Mouse (Mus musculus): ENCODE measurements around the gene Nckap5. TPM values are rescaled to one million over a fixed set of nuclear protein-coding genes. Genes with fewer than 3 reads are reported as not detected.
"Not testable (repeated sequence)": the region's sequence is repeated elsewhere in the genome, so short reads cannot be mapped to it uniquely, and the experiment has no call there.

Gene Nckap5
- polyA plus RNA-seq, 1 experiment = 4.6 TPM

- no peak for DNase-seq (ENCODE audit: low spot score)
Observed at GRCm38 (mm10) chr1:126168131-126168530, 662.5 kb downstream of the Nckap5 start.

- no peak for DNase-seq (ENCODE audit: low spot score)
Observed at GRCm38 (mm10) chr1:126167546-126167945, 663.1 kb downstream of the Nckap5 start.

DNA sequence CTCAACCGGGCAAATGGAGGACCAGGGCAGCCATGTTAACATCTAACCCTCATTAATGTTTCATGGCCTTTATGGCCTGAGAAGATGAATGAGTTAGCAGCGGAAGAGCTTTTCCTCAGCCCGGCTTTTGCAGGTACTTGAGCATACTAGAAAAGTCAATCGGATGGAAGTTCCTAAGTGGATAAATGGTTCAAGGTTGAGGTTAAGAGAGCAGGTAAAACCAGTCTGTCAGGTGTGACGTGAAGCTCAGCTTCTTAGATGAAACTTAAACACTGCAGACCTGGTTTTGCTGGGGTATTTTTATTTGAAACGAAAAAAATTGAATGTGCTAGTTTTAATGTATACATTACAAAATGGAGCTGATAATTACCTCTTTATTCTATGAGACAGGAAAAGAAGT is 671.3 kb downstream of the Nckap5 start:
- DNase-seq (ENCODE audit: low spot score) = no peak

DNA sequence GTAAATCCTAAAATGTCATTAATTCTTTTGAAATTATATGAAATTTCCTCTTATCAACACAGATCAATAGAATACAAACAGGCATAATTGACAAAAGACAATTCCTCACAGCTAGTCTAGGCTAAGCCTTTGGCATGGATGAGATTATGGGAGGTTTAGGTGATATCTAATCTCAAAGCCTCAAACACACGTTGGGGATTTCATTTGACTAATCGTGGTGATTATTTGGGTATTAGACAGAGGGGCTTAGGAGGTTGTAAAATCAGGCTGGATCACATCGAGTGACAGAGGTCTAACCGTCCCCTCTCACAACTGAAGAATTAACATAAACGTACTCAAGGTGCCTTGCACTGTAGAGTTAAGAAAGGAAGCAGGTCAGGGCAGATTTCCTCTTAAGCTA is 674.8 kb downstream of the Nckap5 start:
- no peak for DNase-seq (ENCODE audit: low spot score)

GRCm38 (mm10) chr1:126153516-126154234 is 676.9 kb downstream of the Nckap5 start:
- DNase-seq (ENCODE audit: low spot score) = no peak

- DNase-seq (ENCODE audit: low spot score) = no peak
Observed at GRCm38 (mm10) chr1:126152217-126152616, 678.4 kb downstream of the Nckap5 start.

GRCm38 (mm10) chr1:126149966-126150365 is 680.6 kb downstream of the Nckap5 start:
- DNase-seq (ENCODE audit: low spot score) = no peak

- DNase-seq (ENCODE audit: low spot score) = no peak
Observed at GRCm38 (mm10) chr1:126135717-126136116, 694.9 kb downstream of the Nckap5 start.

DNA sequence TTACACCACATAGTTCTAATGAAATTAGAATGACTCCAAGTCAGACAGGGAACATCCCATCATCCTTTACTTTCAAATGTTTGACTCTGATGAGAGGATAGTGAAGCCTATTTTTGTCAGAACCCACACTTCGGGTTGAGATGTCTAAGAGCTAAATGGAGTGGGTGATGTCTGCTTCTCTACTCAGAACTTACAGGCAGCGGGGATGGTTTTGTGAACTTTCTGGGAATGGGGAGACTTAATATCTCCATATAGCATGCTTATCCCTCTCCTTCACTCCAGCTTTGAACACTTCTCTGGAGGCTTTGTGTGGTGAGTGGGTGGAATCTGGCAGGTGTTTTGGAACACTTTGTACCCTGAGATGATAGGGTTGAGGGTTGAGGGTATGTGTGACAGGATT is 698.3 kb downstream of the Nckap5 start:
- DNase-seq (ENCODE audit: low spot score) = no peak

DNA sequence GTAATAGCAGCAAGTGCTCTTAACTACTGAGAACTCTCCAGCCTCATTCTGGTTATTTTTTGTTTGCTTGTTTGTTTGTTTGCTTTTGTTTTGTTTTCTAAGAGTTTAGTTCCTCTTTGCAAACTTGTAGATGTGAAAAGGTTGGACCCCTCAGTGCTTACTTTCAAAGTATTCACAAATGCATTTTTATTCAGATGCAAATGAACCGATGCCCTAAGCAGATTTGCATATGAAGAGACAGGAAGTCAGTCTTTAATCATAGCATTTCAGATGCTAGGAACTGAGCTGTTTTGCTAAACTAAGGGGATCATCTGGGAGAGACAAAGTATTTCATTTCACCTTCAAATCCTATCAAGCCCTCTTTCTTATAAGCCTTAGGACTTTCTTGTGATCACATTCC is 701.5 kb downstream of the Nckap5 start:
- DNase-seq (ENCODE audit: low spot score) = no peak

DNA sequence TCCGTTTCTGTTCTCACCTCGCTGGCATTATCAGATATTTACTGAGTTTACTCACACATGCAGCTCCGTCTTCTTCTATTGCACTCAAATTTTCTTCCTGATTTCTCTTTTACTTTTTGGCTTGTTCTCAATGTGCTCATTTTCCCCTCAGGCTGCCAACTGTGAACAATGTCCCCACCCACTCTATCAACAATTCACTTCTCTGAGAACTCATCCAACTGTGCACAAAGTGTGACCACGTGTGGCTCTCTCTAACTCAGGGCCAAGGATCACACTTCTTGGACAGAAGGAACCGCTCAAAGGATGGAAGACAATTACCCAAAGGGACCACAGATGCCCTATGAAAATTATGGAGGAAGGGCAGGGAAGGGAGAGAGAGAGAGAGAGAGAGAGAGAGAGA is 707.5 kb downstream of the Nckap5 start:
- no peak for DNase-seq (ENCODE audit: low spot score)

- no peak for DNase-seq (ENCODE audit: low spot score)
Observed at GRCm38 (mm10) chr1:126120506-126120905, 710.1 kb downstream of the Nckap5 start.

- DNase-seq (ENCODE audit: low spot score) = no peak
Observed at GRCm38 (mm10) chr1:126116034-126116433, 714.6 kb downstream of the Nckap5 start.

DNA sequence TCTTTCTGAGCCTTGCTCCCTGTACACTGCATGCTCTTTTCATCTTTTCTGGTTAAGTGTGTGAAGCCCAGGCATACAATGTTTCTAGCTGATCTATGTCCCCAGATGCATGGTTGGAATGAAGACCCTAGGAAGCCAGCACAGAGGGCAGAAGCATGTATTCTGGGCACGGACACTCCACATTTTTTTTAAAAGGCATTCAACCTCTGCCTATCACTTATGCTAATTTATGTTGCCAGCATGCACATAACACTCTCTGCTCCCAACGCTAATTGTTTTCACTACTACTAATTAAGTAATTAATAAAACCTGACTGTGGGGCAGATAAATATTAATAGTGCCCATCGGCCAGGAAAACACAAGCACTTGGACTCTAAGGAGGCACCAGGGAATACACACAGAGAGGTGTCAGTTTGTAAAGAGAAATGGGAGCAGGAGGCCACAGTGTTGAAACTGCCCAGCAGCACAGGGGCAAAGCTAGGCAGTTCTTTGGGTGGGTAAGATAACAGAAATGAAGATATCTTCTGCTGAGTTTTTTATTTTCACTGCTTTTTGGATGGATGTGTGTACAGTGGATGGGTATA is 724.8 kb downstream of the Nckap5 start:
- no peak for DNase-seq (ENCODE audit: low spot score)

GRCm38 (mm10) chr1:126094346-126094745 is 736.3 kb downstream of the Nckap5 start:
- no peak for DNase-seq (ENCODE audit: low spot score)

DNA sequence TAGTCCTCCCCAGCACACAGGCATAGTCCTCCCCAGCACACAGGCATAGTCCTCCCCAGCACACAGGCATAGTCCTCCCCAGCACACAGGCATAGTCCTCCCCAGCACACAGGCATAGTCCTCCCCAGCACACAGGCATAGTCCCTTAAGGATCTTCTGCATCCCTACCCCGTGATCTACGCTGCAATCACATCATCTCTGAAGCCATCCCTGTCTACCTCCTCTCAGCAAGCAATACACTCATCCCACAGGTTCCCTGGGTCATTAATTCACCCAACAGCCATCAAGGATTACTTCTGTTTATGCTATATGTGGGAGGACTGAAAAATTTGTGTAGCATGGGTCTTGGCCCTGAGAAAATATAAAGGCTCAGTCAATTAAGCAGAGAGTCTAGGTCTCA is 738.6 kb downstream of the Nckap5 start:
- DNase-seq (ENCODE audit: low spot score) = not testable (repeated sequence)

- no peak for DNase-seq (ENCODE audit: low spot score)
Observed at GRCm38 (mm10) chr1:126087181-126087580, 743.4 kb downstream of the Nckap5 start.

GRCm38 (mm10) chr1:126076312-126076711 is 754.3 kb downstream of the Nckap5 start:
- DNase-seq (ENCODE audit: low spot score) = no peak

DNA sequence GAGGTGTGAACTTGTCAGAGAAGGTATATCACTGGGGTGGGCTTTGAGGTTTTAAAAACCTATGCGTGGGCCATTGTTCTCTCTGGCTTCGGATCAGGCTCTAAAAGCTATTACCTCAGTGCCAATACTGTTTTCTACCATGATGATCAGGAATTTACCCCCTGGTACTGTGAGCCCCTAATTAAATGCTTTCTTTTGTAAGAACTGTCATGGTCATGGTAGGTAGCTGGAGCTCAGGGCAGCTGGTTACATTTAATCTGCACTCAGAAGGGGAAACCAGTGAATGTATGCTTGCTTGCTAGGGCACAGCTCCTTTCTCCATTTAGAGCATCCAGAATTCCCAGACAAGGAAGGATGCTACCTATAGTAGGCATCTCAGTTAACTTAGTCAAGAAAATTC is 759.7 kb downstream of the Nckap5 start:
- no peak for DNase-seq (ENCODE audit: low spot score)

DNA sequence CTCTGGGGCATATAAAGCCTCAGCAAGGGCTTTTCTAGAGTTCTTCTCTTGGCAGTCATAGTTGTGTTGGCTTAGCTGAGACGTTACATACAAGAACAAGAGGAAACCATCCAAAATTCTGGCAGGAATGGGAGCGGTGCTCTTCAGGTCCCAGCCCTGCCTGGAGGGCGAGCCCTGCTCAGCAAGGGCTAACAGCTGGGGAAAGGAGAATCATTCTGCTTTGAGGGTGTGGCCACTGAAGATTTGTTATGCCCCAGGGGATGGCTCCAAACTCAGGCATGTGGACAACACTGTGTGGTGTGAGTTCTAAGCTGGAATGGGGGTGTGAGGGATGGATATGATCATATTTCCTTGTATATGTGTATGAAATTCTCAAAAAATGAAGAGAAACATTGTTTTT is 779.1 kb downstream of the Nckap5 start:
- DNase-seq (ENCODE audit: low spot score) = no peak

DNA sequence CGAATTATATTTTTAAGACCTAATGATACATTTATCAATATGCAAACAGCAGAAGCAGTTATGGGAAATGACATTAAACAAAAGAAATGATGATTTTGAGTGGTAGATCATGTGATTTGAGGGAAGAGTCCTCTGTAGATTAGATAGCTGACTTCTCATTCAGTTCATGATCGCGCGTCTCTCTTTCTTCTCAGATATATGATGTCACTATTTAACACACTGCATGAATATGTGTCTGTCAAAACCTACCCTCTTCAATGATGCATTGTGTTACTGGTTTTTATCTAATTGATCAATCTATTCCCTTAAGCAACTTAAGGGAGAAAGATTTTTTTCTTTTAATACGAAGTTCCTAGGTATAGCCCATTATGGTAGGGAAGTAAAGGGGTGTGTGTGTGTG is 787.7 kb downstream of the Nckap5 start:
- no peak for DNase-seq (ENCODE audit: low spot score)

- no peak for DNase-seq (ENCODE audit: low spot score)
Observed at GRCm38 (mm10) chr1:126027536-126027935, 803.1 kb downstream of the Nckap5 start.

DNA sequence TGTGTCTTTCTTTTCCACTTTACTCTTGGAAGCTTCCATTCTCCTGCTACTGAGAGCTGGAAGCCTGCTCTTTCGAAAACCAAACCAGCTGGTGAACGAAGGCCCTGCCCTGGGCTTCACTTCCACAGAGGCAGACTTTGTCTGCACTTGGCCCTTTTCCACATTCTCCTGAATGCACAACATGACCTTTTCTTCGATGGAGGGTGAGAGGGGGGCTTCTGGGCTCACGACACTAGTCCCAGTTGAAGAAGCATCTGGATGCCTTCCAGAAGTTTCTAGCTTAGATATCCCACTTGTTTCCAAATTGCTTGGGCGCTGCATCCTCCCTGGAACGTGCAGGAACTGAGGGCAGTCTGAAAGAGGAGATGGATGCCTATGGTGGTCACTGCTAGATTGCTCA is 806.1 kb downstream of the Nckap5 start:
- no peak for DNase-seq (ENCODE audit: low spot score)

- DNase-seq (ENCODE audit: low spot score) = no peak
Observed at GRCm38 (mm10) chr1:126022959-126023358, 807.6 kb downstream of the Nckap5 start.

Measured in urinary bladder, adult 2 months (tissue).